Mouse (Mus musculus): ENCODE results near the gene Bub1b. TPM values are rescaled to one million over a fixed set of nuclear protein-coding genes. Genes with fewer than 3 reads are reported as not detected.

The Bub1b gene
- total and polyA plus RNA-seq, 2 experiments from 2014 or later, result 4.2 to 7.4 TPM

DNA sequence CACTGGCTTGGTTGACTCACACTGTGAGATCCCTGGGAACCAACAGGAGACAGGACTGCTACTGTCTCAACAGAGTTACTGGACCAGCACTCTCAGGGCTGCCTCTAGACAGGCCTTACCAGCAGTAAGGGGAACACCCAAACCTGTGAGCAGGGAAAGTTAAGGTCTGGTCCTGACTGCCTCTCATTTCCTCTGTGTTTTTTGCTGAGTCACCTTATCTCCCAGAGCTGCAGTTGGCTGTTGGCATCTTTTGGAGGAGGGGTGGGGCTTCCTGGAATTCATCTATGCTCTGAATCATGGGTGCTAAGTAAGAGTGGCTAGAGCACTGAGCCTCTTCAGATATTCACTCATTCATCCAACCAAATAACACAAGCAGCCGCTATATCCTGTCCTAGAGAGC, 61.1 kb downstream of the Bub1b start:
- 72% methylated on average over 1 of the region's 1 CpGs for WGBS

DNA sequence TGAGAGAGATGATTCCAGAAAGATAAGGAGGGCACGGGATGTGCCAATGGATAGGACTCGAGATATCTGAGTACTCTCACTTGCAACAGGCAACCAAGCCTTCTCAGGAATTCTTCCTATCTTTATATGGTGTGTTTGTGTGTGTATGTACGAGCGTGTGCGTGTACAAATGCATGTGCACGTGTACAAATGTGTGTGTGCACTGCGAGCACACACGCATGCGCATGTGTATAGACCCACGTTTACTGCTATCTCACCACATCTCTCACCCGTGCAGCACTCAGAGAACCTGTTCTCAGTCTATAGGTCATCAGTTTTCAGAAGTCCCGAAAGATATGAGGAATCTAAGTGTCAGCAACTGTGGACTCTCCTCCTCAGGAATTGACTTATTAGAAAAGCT, 61.5 kb downstream of the Bub1b start:
- H3K9ac ChIP-seq (replicated peaks; ENCODE audit: low read length, poor library complexity, severe bottlenecking), result no peak overlapping the region
- peak overlapping the region; percentile 52 for H3K4me2 ChIP-seq (ENCODE audit: low read depth, low read length, poor library complexity, severe bottlenecking)
- no peaks in the 10 kb centered on the region for H3K36me3 ChIP-seq (ENCODE audit: insufficient read depth, low read length)
- no peak for TF ChIP-seq CTCF (IDR thresholded peaks at IDR 0.05)
- H3K4me3 ChIP-seq (ENCODE audit: low read depth, low read length), result peak overlapping the region; percentile 31; the same call in 1 of the 2 replicates
- 85% methylated on average over 12 of the region's 12 CpGs for WGBS
- no peaks in the 10 kb centered on the region for H3K9me3 ChIP-seq (ENCODE audit: low read length)
- H3K27ac ChIP-seq (ENCODE audit: low read depth, low read length), result no peak overlapping the region
- DNase-seq (ENCODE audit: low spot score) (no peak), ATAC-seq (ENCODE audit: low FRiP score) (no peak)
- no peaks in the 10 kb centered on the region for H3K27me3 ChIP-seq (ENCODE audit: insufficient read depth, low read length)
- H3K4me1 ChIP-seq (ENCODE audit: insufficient read depth, low read length), result peaks cover 5% of the 10 kb centered on the region

More for the DNA sequence above, 61.1 kb downstream of the Bub1b start:
- no peak for TF ChIP-seq CTCF (IDR thresholded peaks at IDR 0.05)
- DNase-seq (ENCODE audit: low spot score) (no peak), ATAC-seq (ENCODE audit: low FRiP score) (no peak)
- no peak overlapping the region for H3K4me3 ChIP-seq (ENCODE audit: low read depth, low read length)
- no peaks in the 10 kb centered on the region for H3K36me3 ChIP-seq (ENCODE audit: insufficient read depth, low read length)
- no peak overlapping the region for H3K9ac ChIP-seq (replicated peaks; ENCODE audit: low read length, poor library complexity, severe bottlenecking)
- no peaks in the 10 kb centered on the region for H3K9me3 ChIP-seq (ENCODE audit: low read length)
- H3K27ac ChIP-seq (ENCODE audit: low read depth, low read length), result no peak overlapping the region
- no peak overlapping the region for H3K4me2 ChIP-seq (ENCODE audit: low read depth, low read length, poor library complexity, severe bottlenecking)
- H3K27me3 ChIP-seq (ENCODE audit: insufficient read depth, low read length), result no peaks in the 10 kb centered on the region
- H3K4me1 ChIP-seq (ENCODE audit: insufficient read depth, low read length), result peaks cover 1% of the 10 kb centered on the region; the same call in 1 of the 2 replicates

DNA sequence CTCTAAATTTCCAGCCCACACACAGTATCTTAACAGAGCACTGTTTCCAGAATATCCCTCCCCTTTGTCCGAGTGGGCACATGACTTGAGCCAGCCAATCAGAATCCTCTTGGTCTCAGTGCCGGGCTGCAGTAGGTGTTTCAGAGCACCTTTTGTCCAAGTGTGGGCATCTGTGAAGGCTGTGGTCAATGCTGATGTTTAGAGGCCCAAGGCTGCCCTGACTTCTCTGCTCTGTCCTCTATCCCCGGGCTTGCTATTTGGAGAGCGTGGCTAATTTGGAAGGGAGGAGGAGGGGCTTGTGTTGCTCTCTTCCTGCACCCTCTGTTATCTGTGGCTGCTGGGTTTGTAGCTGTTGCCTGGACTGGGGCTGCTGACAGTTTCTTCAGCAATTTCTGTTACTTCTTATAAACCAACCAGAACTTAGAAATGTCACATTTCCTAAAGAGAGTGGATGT, 62.0 kb downstream of the Bub1b start:
- Histone ChIP-seq H3K27ac (ENCODE audit: low read depth, low read length) (peak overlapping the region; percentile 75), H3K9ac (replicated peaks; ENCODE audit: low read length, poor library complexity, severe bottlenecking) (peak overlapping the region; percentile 54), H3K36me3 (ENCODE audit: insufficient read depth, low read length) (no peaks in the 10 kb centered on the region), H3K4me3 (ENCODE audit: low read depth, low read length) (peak overlapping the region; percentile 31; the same call in 1 of the 2 replicates), H3K9me3 (ENCODE audit: low read length) (no peaks in the 10 kb centered on the region), H3K4me2 (ENCODE audit: low read depth, low read length, poor library complexity, severe bottlenecking) (peak overlapping the region; percentile 52), H3K4me1 (ENCODE audit: insufficient read depth, low read length) (peaks cover 10% of the 10 kb centered on the region), H3K27me3 (ENCODE audit: insufficient read depth, low read length) (no peaks in the 10 kb centered on the region)
- WGBS, result 0% methylated on average over 4 of the region's 4 CpGs
- ATAC-seq (ENCODE audit: low FRiP score), result peak; percentile 74
- DNase-seq (ENCODE audit: low spot score), result peak; percentile 62
- no peak for TF ChIP-seq CTCF (IDR thresholded peaks at IDR 0.05)

DNA sequence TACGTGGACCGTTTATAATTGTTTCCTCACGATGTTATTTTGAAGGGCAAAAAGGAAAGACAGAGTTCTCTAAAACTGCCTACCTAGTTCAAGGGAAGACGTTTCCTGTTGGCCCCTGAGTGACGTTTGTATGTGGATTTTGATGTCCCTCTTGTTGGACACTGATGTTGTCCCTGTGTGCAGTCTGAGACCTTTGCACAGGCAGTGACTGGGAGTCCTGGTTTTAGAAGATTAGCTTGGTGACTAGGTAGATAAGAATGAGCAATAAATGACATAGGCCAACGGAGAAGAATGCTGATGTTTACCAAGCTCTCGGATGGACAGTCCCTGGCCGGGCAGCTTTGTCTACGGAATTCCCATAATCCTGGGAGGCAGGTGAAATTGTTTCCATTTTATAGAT, 63.9 kb downstream of the Bub1b start:
- no peak for ATAC-seq (ENCODE audit: low FRiP score)
- Histone ChIP-seq H3K4me2 (ENCODE audit: low read depth, low read length, poor library complexity, severe bottlenecking) (no peak overlapping the region), H3K4me1 (ENCODE audit: insufficient read depth, low read length) (peaks cover 23% of the 10 kb centered on the region), H3K36me3 (ENCODE audit: insufficient read depth, low read length) (no peaks in the 10 kb centered on the region), H3K27me3 (ENCODE audit: insufficient read depth, low read length) (no peaks in the 10 kb centered on the region), H3K9me3 (ENCODE audit: low read length) (no peaks in the 10 kb centered on the region), H3K4me3 (ENCODE audit: low read depth, low read length) (no peak overlapping the region), H3K9ac (replicated peaks; ENCODE audit: low read length, poor library complexity, severe bottlenecking) (no peak overlapping the region), H3K27ac (ENCODE audit: low read depth, low read length) (0 out of 2 replicates have a peak overlapping the region, but pooled peaks have one; percentile 88)
- no peak for DNase-seq (ENCODE audit: low spot score)
- TF ChIP-seq CTCF (IDR thresholded peaks at IDR 0.05), result no peak
- 81% methylated on average over 9 of the region's 9 CpGs for WGBS

DNA sequence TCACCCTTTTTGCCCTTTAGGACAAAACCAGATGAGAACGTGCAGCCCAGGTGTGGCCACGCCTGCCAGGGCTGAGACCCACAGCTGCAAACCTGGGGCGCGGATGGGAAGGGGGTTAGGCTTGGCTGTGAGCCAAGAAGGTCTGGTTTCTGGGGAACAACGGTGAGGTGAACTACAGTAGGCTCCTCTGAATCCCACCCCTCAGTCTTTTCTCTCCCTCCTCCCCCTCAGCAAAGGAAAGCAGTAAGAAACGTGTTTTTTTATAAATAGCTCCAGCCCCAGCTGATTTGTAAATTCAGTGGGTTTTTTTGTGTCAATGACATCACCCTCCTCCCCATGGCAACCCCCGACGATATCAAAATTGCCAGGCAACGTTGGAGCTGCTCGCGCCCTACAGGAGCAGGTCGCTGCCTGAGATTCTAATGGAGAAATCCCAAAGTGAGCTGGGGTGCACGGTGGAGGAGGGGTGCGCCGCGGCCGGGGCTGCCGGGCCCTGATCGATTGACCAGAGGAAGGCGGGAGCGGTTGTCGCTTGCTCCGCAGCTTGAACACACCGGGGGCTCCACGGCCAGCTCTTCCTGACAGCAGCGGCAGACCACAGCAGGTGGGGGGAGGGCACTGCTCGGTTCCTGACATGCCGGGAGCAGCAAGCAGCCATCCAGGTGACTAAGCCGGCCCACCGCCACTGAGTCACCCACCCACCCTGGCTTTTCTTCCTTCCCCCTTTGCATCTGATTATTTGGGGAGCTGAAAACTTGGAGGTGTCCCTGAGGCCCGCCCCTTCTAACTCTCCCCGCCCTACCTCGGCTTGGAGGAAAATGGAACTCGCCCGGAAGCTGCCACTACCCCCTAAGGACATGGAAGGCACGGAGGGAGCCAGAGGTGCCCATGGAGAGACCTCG, 65.1 kb downstream of the Bub1b start, which contains the start of gene Pak6:
Gene Pak6 (plus strand): TSS at position 402 of the 902 bp plus-strand sequence.
- peaks cover 23% of the 10 kb centered on the region for H3K4me1 ChIP-seq (ENCODE audit: insufficient read depth, low read length)
- peak within 1 kb of the TSS; percentile 62 for H3K9ac ChIP-seq (replicated peaks; ENCODE audit: low read length, poor library complexity, severe bottlenecking)
- peak within 1 kb of the TSS; percentile 88 for H3K27ac ChIP-seq (ENCODE audit: low read depth, low read length)
- TF ChIP-seq CTCF (IDR thresholded peaks at IDR 0.05), result no peak
- H3K36me3 ChIP-seq (ENCODE audit: insufficient read depth, low read length), result no peaks in the 10 kb centered on the region
- peak within 1 kb of the TSS; percentile 79 for H3K4me2 ChIP-seq (ENCODE audit: low read depth, low read length, poor library complexity, severe bottlenecking)
- peak within 1 kb of the TSS; percentile 50 for H3K4me3 ChIP-seq (ENCODE audit: low read depth, low read length)
- peak; percentile 76 for ATAC-seq (ENCODE audit: low FRiP score)
- WGBS, result 1% methylated on average over 35 of the region's 37 CpGs
- no peaks in the 10 kb centered on the region for H3K27me3 ChIP-seq (ENCODE audit: insufficient read depth, low read length)
- peak; percentile 67 for DNase-seq (ENCODE audit: low spot score)
- no peaks in the 10 kb centered on the region for H3K9me3 ChIP-seq (ENCODE audit: low read length)
